Mouse (Mus musculus): ENCODE data around the gene Gm10318. TPM values are rescaled to one million over a fixed set of nuclear protein-coding genes. Genes with fewer than 3 reads are reported as not detected.

Gm10318 gene
- polyA plus RNA-seq (2014; fragmentation: Nextera tagmentation; extraction: Ambion mirVana): not detected in 2 replicates

DNA sequence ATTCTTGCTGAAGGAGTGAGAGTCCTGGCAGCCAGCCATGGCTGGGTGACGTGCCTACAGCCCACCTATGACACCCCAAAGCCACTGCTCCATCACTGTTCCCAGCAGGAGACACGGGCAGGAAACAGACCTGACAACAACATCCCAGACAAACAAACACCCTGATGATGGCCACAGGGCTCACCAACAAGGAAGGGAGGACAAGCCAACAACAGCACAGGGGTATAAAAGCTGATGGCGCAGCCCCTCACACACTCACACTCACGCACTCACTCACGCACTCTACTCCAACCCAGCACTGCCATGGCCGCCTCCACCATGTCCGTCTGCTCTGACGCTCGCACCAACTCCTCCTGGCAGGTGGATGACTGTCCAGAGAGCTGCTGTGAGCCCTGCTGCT lies at the start of gene Gm10318:
Gene Gm10318, plus strand, starts transcription at position 301 of the 400 bp plus-strand sequence.
- no peaks in the 10 kb centered on the region for H3K4me1 ChIP-seq (ENCODE audit: control insufficient read depth, insufficient read depth, low read length)
- ATAC-seq (replicated peaks; ENCODE audit: insufficient number of reproducible peaks, low FRiP score, low TSS enrichment, low read depth) (no peak), DNase-seq (ENCODE audit: low spot score) (no peak)
- 67% methylated on average over 9 of the region's 9 CpGs for WGBS
- H3K27me3 ChIP-seq (ENCODE audit: control insufficient read depth, insufficient read depth, low read length): no peaks in the 10 kb centered on the region
- no peaks in the 10 kb centered on the region for H3K9me3 ChIP-seq (replicated peaks; ENCODE audit: control insufficient read depth, low read length)
- no peak within 1 kb of the TSS for H3K9ac ChIP-seq (replicated peaks; ENCODE audit: low read length)
- no peak within 1 kb of the TSS for H3K27ac ChIP-seq (replicated peaks; ENCODE audit: low read depth, low read length)
- H3K36me3 ChIP-seq (replicated peaks; ENCODE audit: control insufficient read depth, insufficient read depth, low read depth, low read length): no peaks in the 10 kb centered on the region
- H3K4me2 ChIP-seq (ENCODE audit: low read depth, low read length): no peak within 1 kb of the TSS
- H3K4me3 ChIP-seq (ENCODE audit: low read depth, low read length): no peak within 1 kb of the TSS

DNA sequence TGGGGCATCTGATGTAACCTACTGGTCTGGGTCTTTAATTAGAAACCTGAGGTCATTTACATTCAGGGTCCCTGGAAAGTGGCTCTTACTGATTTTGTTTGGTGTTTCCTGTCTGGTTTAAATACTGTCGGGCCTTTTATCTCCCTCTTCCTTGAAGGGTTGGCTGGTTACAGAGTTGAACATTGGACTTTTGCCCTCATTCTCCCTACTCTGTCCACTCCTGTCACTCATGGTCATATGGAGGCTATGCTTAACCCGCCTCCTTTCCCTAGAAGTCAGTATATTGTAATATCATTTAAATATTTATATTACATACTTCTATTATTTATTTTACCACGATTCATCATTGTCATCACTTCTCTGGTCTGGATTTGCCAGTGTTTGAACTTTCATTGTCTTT lies 48.6 kb upstream of the Gm10318 start:
- Histone ChIP-seq H3K27me3 (ENCODE audit: control insufficient read depth, insufficient read depth, low read length) (no peaks in the 10 kb centered on the region), H3K4me2 (ENCODE audit: low read depth, low read length) (no peak overlapping the region), H3K9ac (replicated peaks; ENCODE audit: low read length) (no peak overlapping the region), H3K36me3 (replicated peaks; ENCODE audit: control insufficient read depth, insufficient read depth, low read depth, low read length) (no peaks in the 10 kb centered on the region), H3K4me1 (ENCODE audit: control insufficient read depth, insufficient read depth, low read length) (no peaks in the 10 kb centered on the region), H3K4me3 (ENCODE audit: low read depth, low read length) (no peak overlapping the region), H3K27ac (replicated peaks; ENCODE audit: low read depth, low read length) (no peak overlapping the region), H3K9me3 (replicated peaks; ENCODE audit: control insufficient read depth, low read length) (no peaks in the 10 kb centered on the region)
- WGBS: 82% methylated on average over 3 of the region's 3 CpGs
- ATAC-seq (replicated peaks; ENCODE audit: insufficient number of reproducible peaks, low FRiP score, low TSS enrichment, low read depth) (no peak), DNase-seq (ENCODE audit: low spot score) (no peak)

DNA sequence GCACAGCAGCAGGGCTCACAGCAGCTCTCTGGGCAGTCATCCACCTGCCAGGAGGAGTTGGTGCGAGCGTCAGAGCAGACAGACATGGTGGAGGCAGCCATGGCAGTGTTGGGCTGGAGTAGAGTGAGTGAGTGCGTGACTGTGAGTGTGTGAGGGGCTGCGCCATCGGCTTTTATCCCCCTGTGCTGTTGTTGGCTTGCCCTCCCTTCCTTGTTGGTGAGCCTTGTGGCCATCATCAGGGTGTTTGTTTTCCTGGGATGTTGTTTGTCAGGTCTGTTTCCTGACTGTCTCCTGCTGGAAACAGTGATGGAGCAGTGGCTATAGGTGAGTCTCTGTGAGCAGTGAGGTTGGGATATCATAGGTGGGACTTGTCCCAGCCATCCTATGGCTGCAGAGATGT lies 40.9 kb upstream of the Gm10318 start, which contains the start of gene Gm9507:
Gene Gm9507, minus strand, starts transcription at position 101 of the 400 bp plus-strand sequence.
- 66% methylated on average over 5 of the region's 5 CpGs for WGBS
- no peak within 1 kb of the TSS for H3K4me2 ChIP-seq (ENCODE audit: low read depth, low read length)
- H3K4me3 ChIP-seq (ENCODE audit: low read depth, low read length): no peak within 1 kb of the TSS
- H3K27ac ChIP-seq (replicated peaks; ENCODE audit: low read depth, low read length): no peak within 1 kb of the TSS
- H3K27me3 ChIP-seq (ENCODE audit: control insufficient read depth, insufficient read depth, low read length): no peaks in the 10 kb centered on the region
- H3K9me3 ChIP-seq (replicated peaks; ENCODE audit: control insufficient read depth, low read length): no peaks in the 10 kb centered on the region
- H3K4me1 ChIP-seq (ENCODE audit: control insufficient read depth, insufficient read depth, low read length): no peaks in the 10 kb centered on the region
- DNase-seq (ENCODE audit: low spot score): no peak
- H3K36me3 ChIP-seq (replicated peaks; ENCODE audit: control insufficient read depth, insufficient read depth, low read depth, low read length): no peaks in the 10 kb centered on the region
- ATAC-seq (replicated peaks; ENCODE audit: insufficient number of reproducible peaks, low FRiP score, low TSS enrichment, low read depth): no peak
- H3K9ac ChIP-seq (replicated peaks; ENCODE audit: low read length): no peak within 1 kb of the TSS

DNA sequence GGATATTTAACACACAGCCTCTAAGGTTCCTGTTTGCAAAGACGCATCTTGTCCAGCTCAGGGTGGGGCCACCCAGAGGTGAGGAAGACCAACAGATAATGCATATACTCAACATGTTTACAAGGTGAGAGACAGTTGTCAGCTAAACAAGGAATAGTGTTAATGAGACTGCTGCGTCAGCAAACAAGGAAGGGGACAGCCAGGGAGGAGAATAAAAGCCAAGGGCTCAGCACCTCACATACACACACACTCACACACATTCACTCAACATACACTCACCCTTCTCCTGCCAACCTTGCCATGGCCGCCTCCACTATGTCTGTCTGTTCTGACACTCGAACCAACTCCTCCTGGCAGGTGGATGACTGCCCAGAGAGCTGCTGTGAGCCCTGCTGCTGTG lies 38.3 kb upstream of the Gm10318 start, which contains the start of gene Gm2696:
Gene Gm2696, plus strand, starts transcription at position 301 of the 400 bp plus-strand sequence.
- no peaks in the 10 kb centered on the region for H3K4me1 ChIP-seq (ENCODE audit: control insufficient read depth, insufficient read depth, low read length)
- H3K4me2 ChIP-seq (ENCODE audit: low read depth, low read length): no peak within 1 kb of the TSS
- WGBS: 54% methylated on average over 4 of the region's 4 CpGs
- H3K27me3 ChIP-seq (ENCODE audit: control insufficient read depth, insufficient read depth, low read length): no peaks in the 10 kb centered on the region
- no peak within 1 kb of the TSS for H3K9ac ChIP-seq (replicated peaks; ENCODE audit: low read length)
- no peaks in the 10 kb centered on the region for H3K36me3 ChIP-seq (replicated peaks; ENCODE audit: control insufficient read depth, insufficient read depth, low read depth, low read length)
- no peak within 1 kb of the TSS for H3K27ac ChIP-seq (replicated peaks; ENCODE audit: low read depth, low read length)
- H3K9me3 ChIP-seq (replicated peaks; ENCODE audit: control insufficient read depth, low read length): no peaks in the 10 kb centered on the region
- DNase-seq (ENCODE audit: low spot score): no peak
- H3K4me3 ChIP-seq (ENCODE audit: low read depth, low read length): no peak within 1 kb of the TSS
- ATAC-seq (replicated peaks; ENCODE audit: insufficient number of reproducible peaks, low FRiP score, low TSS enrichment, low read depth): no peak

DNA sequence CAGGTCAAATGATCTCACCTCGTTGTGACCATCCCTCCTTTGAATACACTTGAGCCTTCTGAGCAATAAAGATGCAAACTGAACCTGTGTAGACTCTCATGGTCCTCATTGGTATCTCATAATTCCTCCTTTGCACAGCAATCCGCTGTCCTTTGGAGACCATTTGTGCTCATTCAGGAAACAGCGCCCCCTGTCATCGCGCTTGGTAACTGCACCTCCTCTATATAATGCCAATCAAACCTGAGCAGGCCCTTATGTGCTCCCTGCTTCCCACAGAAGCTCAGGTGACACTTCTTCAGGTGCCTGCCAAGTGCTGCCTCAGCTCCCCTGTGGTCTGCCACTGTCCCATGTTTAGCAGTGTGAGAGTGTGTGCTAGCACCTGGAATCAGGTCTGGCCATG lies 37.1 kb upstream of the Gm10318 start:
- Histone ChIP-seq H3K27me3 (ENCODE audit: control insufficient read depth, insufficient read depth, low read length) (no peaks in the 10 kb centered on the region), H3K4me2 (ENCODE audit: low read depth, low read length) (no peak overlapping the region), H3K9ac (replicated peaks; ENCODE audit: low read length) (no peak overlapping the region), H3K4me3 (ENCODE audit: low read depth, low read length) (no peak overlapping the region), H3K36me3 (replicated peaks; ENCODE audit: control insufficient read depth, insufficient read depth, low read depth, low read length) (no peaks in the 10 kb centered on the region), H3K27ac (replicated peaks; ENCODE audit: low read depth, low read length) (no peak overlapping the region), H3K4me1 (ENCODE audit: control insufficient read depth, insufficient read depth, low read length) (no peaks in the 10 kb centered on the region), H3K9me3 (replicated peaks; ENCODE audit: control insufficient read depth, low read length) (no peaks in the 10 kb centered on the region)
- 32% methylated on average over 5 of the region's 5 CpGs for WGBS
- ATAC-seq (replicated peaks; ENCODE audit: insufficient number of reproducible peaks, low FRiP score, low TSS enrichment, low read depth) (0 out of 2 replicates have a peak, but pooled peaks have one; percentile 60), DNase-seq (ENCODE audit: low spot score) (peak; percentile 50)

DNA sequence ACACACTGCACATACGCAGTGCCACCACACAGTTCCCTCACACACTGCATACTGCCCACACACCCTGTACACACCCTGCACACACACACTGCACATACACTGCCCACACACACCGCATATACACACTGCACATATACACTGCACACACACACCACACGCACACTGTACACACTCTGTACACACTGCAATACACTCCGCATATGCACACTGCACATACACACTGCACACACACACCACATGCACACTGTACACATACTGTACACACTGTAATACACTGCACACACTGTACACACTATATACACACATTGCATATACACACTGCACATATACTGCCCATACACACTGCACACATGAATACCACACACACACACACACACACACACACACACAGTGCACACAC lies 34.1 kb upstream of the Gm10318 start:
- no peaks in the 10 kb centered on the region for H3K4me1 ChIP-seq (ENCODE audit: control insufficient read depth, insufficient read depth, low read length)
- ATAC-seq (replicated peaks; ENCODE audit: insufficient number of reproducible peaks, low FRiP score, low TSS enrichment, low read depth): 0 out of 2 replicates have a peak, but pooled peaks have one; percentile 16
- WGBS: 93% methylated on average over 4 of the region's 4 CpGs
- H3K9me3 ChIP-seq (replicated peaks; ENCODE audit: control insufficient read depth, low read length): no peaks in the 10 kb centered on the region
- H3K27me3 ChIP-seq (ENCODE audit: control insufficient read depth, insufficient read depth, low read length): no peaks in the 10 kb centered on the region
- no peaks in the 10 kb centered on the region for H3K36me3 ChIP-seq (replicated peaks; ENCODE audit: control insufficient read depth, insufficient read depth, low read depth, low read length)
- no peak overlapping the region for H3K9ac ChIP-seq (replicated peaks; ENCODE audit: low read length)
- H3K4me2 ChIP-seq (ENCODE audit: low read depth, low read length): no peak overlapping the region
- no peak overlapping the region for H3K4me3 ChIP-seq (ENCODE audit: low read depth, low read length)
- DNase-seq (ENCODE audit: low spot score): no peak
- no peak overlapping the region for H3K27ac ChIP-seq (replicated peaks; ENCODE audit: low read depth, low read length)

DNA sequence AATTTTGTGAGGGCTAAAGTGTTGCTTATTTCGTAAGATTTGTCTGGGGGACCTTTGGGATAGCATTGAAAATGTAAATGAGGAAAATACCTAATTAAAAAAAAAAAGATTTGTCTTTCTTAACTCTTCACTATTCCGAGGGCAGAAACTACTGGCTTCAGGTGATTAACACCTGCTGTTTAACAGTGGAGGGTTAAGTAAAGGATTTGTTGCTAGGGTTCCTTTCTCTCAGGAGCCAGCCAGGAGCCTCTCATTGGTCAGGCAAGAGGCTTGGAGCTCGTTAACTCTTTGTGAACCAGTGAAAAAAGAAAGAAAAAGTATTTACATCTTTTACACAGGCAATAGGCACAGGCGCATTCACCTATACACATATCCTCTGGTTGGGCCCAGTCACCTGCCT lies 33.5 kb upstream of the Gm10318 start:
- H3K4me3 ChIP-seq (ENCODE audit: low read depth, low read length): no peak overlapping the region
- 34% methylated on average over 4 of the region's 4 CpGs for WGBS
- DNase-seq (ENCODE audit: low spot score): peak; percentile 4

DNA sequence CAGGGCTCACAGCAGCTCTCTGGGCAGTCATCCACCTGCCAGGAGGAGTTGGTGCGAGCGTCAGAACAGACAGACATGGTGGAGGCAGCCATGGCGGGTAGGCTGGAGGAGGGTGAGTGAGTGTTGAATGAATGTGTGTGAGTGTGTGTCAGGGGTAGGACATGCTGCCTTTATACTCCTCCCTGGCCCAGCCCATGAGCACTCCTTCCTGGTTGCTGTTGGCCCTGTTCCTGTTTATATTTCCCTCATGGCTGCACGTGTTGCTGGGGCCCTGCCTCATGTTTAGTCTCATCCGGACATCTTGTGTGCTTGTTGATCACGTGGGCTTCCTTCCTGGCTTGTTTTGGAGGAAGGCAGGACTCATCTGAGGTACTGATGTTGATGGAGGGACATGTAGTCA lies 25.7 kb upstream of the Gm10318 start, which contains the start of gene Krtap10-4:
Gene Krtap10-4, minus strand, starts transcription at position 145 of the 400 bp plus-strand sequence.
- H3K27me3 ChIP-seq (ENCODE audit: control insufficient read depth, insufficient read depth, low read length): no peaks in the 10 kb centered on the region
- H3K4me2 ChIP-seq (ENCODE audit: low read depth, low read length): no peak within 1 kb of the TSS
- no peak within 1 kb of the TSS for H3K27ac ChIP-seq (replicated peaks; ENCODE audit: low read depth, low read length)
- no peak within 1 kb of the TSS for H3K4me3 ChIP-seq (ENCODE audit: low read depth, low read length)
- DNase-seq (ENCODE audit: low spot score) (no peak), ATAC-seq (replicated peaks; ENCODE audit: insufficient number of reproducible peaks, low FRiP score, low TSS enrichment, low read depth) (no peak)
- WGBS: 62% methylated on average over 6 of the region's 6 CpGs
- no peaks in the 10 kb centered on the region for H3K9me3 ChIP-seq (replicated peaks; ENCODE audit: control insufficient read depth, low read length)
- no peaks in the 10 kb centered on the region for H3K4me1 ChIP-seq (ENCODE audit: control insufficient read depth, insufficient read depth, low read length)
- no peak within 1 kb of the TSS for H3K9ac ChIP-seq (replicated peaks; ENCODE audit: low read length)
- H3K36me3 ChIP-seq (replicated peaks; ENCODE audit: control insufficient read depth, insufficient read depth, low read depth, low read length): no peaks in the 10 kb centered on the region

More for the DNA sequence above, 33.5 kb upstream of the Gm10318 start:
- Histone ChIP-seq H3K9me3 (replicated peaks; ENCODE audit: control insufficient read depth, low read length) (no peaks in the 10 kb centered on the region), H3K4me2 (ENCODE audit: low read depth, low read length) (no peak overlapping the region), H3K4me1 (ENCODE audit: control insufficient read depth, insufficient read depth, low read length) (no peaks in the 10 kb centered on the region), H3K36me3 (replicated peaks; ENCODE audit: control insufficient read depth, insufficient read depth, low read depth, low read length) (no peaks in the 10 kb centered on the region), H3K9ac (replicated peaks; ENCODE audit: low read length) (no peak overlapping the region), H3K27ac (replicated peaks; ENCODE audit: low read depth, low read length) (no peak overlapping the region), H3K27me3 (ENCODE audit: control insufficient read depth, insufficient read depth, low read length) (no peaks in the 10 kb centered on the region)
- ATAC-seq (replicated peaks; ENCODE audit: insufficient number of reproducible peaks, low FRiP score, low TSS enrichment, low read depth): no peak
